Mouse (Mus musculus): ENCODE results near the gene Plekhb1. TPM values are rescaled to one million over a fixed set of nuclear protein-coding genes. Genes with fewer than 3 reads are reported as not detected.

Gene Plekhb1
- polyA plus RNA-seq, 1 experiment: 2.2 TPM

- Histone ChIP-seq H3K4me1 (ENCODE audit: control insufficient read depth, insufficient read depth, insufficient read length) (peaks cover 4% of the 10 kb centered on the region; the same call in 1 of the 2 replicates), H3K27me3 (ENCODE audit: control insufficient read depth, insufficient read depth, low read length) (no peaks in the 10 kb centered on the region), H3K36me3 (ENCODE audit: control insufficient read depth, insufficient read depth, low read length) (no peaks in the 10 kb centered on the region), H3K4me3 (ENCODE audit: extremely low read depth, insufficient read depth, insufficient read length) (peak overlapping the region; percentile 14; the same call in 1 of the 2 replicates), H3K27ac (ENCODE audit: insufficient read depth, low read length) (no peak overlapping the region)
- 19% methylated on average over 4 of the region's 4 CpGs for WGBS
- DNase-seq (ENCODE audit: low read depth in 1 of 2, low spot score in 2 of 2): no peak
- TF ChIP-seq POLR2A (IDR thresholded peaks at IDR 0.05; ENCODE audit: low read depth, low read length) (no peak), CTCF (IDR thresholded peaks at IDR 0.05; ENCODE audit: extremely low read depth, insufficient read depth, insufficient read length, insufficient replicate concordance) (no peak)
These were observed 53.3 kb downstream of the Plekhb1 start for GRCm38 (mm10) chr7:100608910-100609309.

GRCm38 (mm10) chr7:100608130-100608741, 54.0 kb downstream of the Plekhb1 start, which contains the start of gene Mrpl48:
TSS of gene Mrpl48 (minus strand) at chr7:100608301.
- H3K36me3 ChIP-seq (ENCODE audit: control insufficient read depth, insufficient read depth, low read length): no peaks in the 10 kb centered on the region
- under 1% methylated on average over 42 of the region's 43 CpGs for WGBS
- H3K4me3 ChIP-seq (ENCODE audit: extremely low read depth, insufficient read depth, insufficient read length): peak within 1 kb of the TSS; percentile 79
- H3K27ac ChIP-seq (ENCODE audit: insufficient read depth, low read length): peak within 1 kb of the TSS; percentile 83
- peak in 1 of 2 experiments; percentile 26 for DNase-seq (ENCODE audit: low read depth in 1 of 2, low spot score in 2 of 2)
- H3K27me3 ChIP-seq (ENCODE audit: control insufficient read depth, insufficient read depth, low read length): no peaks in the 10 kb centered on the region
- peaks cover 4% of the 10 kb centered on the region; the same call in 1 of the 2 replicates for H3K4me1 ChIP-seq (ENCODE audit: control insufficient read depth, insufficient read depth, insufficient read length)
- no peak for TF ChIP-seq POLR2A (IDR thresholded peaks at IDR 0.05; ENCODE audit: low read depth, low read length)
- TF ChIP-seq CTCF (IDR thresholded peaks at IDR 0.05; ENCODE audit: extremely low read depth, insufficient read depth, insufficient read length, insufficient replicate concordance): no peak

- H3K36me3 ChIP-seq (ENCODE audit: control insufficient read depth, insufficient read depth, low read length): no peaks in the 10 kb centered on the region
- TF ChIP-seq POLR2A (IDR thresholded peaks at IDR 0.05; ENCODE audit: low read depth, low read length): peak; percentile 80
- no peak for TF ChIP-seq CTCF (IDR thresholded peaks at IDR 0.05; ENCODE audit: extremely low read depth, insufficient read depth, insufficient read length, insufficient replicate concordance)
- H3K27me3 ChIP-seq (ENCODE audit: control insufficient read depth, insufficient read depth, low read length): no peaks in the 10 kb centered on the region
- WGBS: under 1% methylated on average over 105 of the region's 105 CpGs
- peaks cover 4% of the 10 kb centered on the region; the same call in 1 of the 2 replicates for H3K4me1 ChIP-seq (ENCODE audit: control insufficient read depth, insufficient read depth, insufficient read length)
- peak within 1 kb of the TSS; percentile 83 for H3K27ac ChIP-seq (ENCODE audit: insufficient read depth, low read length)
- peak within 1 kb of the TSS; percentile 79 for H3K4me3 ChIP-seq (ENCODE audit: extremely low read depth, insufficient read depth, insufficient read length)
- peak; percentile 93 to 97 for DNase-seq (ENCODE audit: low read depth in 1 of 2, low spot score in 2 of 2)
These were observed 54.7 kb downstream of the Plekhb1 start, which contains the start of gene Rab6a for GRCm38 (mm10) chr7:100607214-100608129. TSS of gene Rab6a (plus strand) at chr7:100607410.

GRCm38 (mm10) chr7:100600211-100600610, 62.0 kb downstream of the Plekhb1 start:
- no peak overlapping the region for H3K4me3 ChIP-seq (ENCODE audit: extremely low read depth, insufficient read depth, insufficient read length)
- no peaks in the 10 kb centered on the region for H3K36me3 ChIP-seq (ENCODE audit: control insufficient read depth, insufficient read depth, low read length)
- 83% methylated on average over 5 of the region's 5 CpGs for WGBS
- H3K27me3 ChIP-seq (ENCODE audit: control insufficient read depth, insufficient read depth, low read length): no peaks in the 10 kb centered on the region
- H3K4me1 ChIP-seq (ENCODE audit: control insufficient read depth, insufficient read depth, insufficient read length): 0 out of 2 replicates have a peak, but pooled peaks cover 3% of the 10 kb centered on the region
- DNase-seq (ENCODE audit: low read depth in 1 of 2, low spot score in 2 of 2): no peak
- TF ChIP-seq POLR2A (IDR thresholded peaks at IDR 0.05; ENCODE audit: low read depth, low read length) (no peak), CTCF (IDR thresholded peaks at IDR 0.05; ENCODE audit: extremely low read depth, insufficient read depth, insufficient read length, insufficient replicate concordance) (no peak)
- no peak overlapping the region for H3K27ac ChIP-seq (ENCODE audit: insufficient read depth, low read length)

GRCm38 (mm10) chr7:100593349-100593748, 68.9 kb downstream of the Plekhb1 start:
- Histone ChIP-seq H3K36me3 (ENCODE audit: control insufficient read depth, insufficient read depth, low read length) (no peaks in the 10 kb centered on the region), H3K4me3 (ENCODE audit: extremely low read depth, insufficient read depth, insufficient read length) (no peak overlapping the region), H3K4me1 (ENCODE audit: control insufficient read depth, insufficient read depth, insufficient read length) (0 out of 2 replicates have a peak, but pooled peaks cover 2% of the 10 kb centered on the region), H3K27ac (ENCODE audit: insufficient read depth, low read length) (no peak overlapping the region), H3K27me3 (ENCODE audit: control insufficient read depth, insufficient read depth, low read length) (no peaks in the 10 kb centered on the region)
- DNase-seq (ENCODE audit: low read depth in 1 of 2, low spot score in 2 of 2): no peak
- TF ChIP-seq CTCF (IDR thresholded peaks at IDR 0.05; ENCODE audit: extremely low read depth, insufficient read depth, insufficient read length, insufficient replicate concordance) (no peak), POLR2A (IDR thresholded peaks at IDR 0.05; ENCODE audit: low read depth, low read length) (no peak)

Other genes starting within 250 kb of the Plekhb1 start
- gene Ucp3, start 189.4 kb downstream of the Plekhb1 start, polyA plus RNA-seq (2012; rRNA removed): 0.77 and 1.3 TPM in 2 replicates
- 991 and 1,064 TPM in 2 replicates for gene Ucp2, start 169.1 kb downstream of the Plekhb1 start, polyA plus RNA-seq (2012; rRNA removed)
- gene Dnajb13, start 147.5 kb downstream of the Plekhb1 start, polyA plus RNA-seq (2012; rRNA removed): 2.3 and 3.8 TPM in 2 replicates
- 7.7 and 7.8 TPM in 2 replicates for gene Coa4, start 125.3 kb downstream of the Plekhb1 start, polyA plus RNA-seq (2012; rRNA removed)
- gene Rab6a, start 55.0 kb downstream of the Plekhb1 start, polyA plus RNA-seq (2012; rRNA removed): 12.3 and 24.3 TPM in 2 replicates
- 3.2 and 4.3 TPM in 2 replicates for gene Mrpl48, start 54.1 kb downstream of the Plekhb1 start, polyA plus RNA-seq (2012; rRNA removed)
- 56.7 and 77.9 TPM in 2 replicates for gene Fam168a, start 44.2 kb upstream of the Plekhb1 start, polyA plus RNA-seq (2012; rRNA removed)
- 79.2 and 97.8 TPM in 2 replicates for gene Relt, start 201.0 kb upstream of the Plekhb1 start, polyA plus RNA-seq (2012; rRNA removed)

Measured in spleen, adult 2 months (tissue).